Mouse (Mus musculus): ENCODE measurements around the gene Aff3. TPM values are rescaled to one million over a fixed set of nuclear protein-coding genes. Genes with fewer than 3 reads are reported as not detected.
A peak's percentile ranks its signal among the peaks of the same experiment; 100 is the strongest.

Gene Aff3
- polyA plus RNA-seq, 1 experiment from 2014 or later = 0.38 TPM

DNA sequence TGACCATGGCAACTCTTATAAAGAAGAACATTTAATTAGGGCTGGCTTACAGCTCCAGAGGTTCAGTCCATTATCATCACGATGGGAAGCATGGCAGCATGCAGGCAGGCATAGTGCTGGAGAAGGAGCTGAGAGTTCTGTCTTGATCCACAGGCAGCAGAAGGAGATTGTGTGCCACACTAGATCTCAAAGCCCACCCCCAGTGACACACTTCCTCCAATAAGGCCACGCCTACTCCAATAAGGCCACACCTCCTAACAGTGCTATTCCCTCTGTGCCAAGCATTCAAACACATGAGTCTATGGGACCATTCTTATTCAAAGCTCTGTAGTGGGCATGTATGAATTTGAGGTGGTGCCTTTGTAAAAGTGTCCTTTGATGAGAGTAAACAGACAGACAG, 523.8 kb downstream of the Aff3 start:
- no peak overlapping the region for H3K27ac ChIP-seq (ENCODE audit: low read length)
- H3K9me3 ChIP-seq (replicated peaks; ENCODE audit: control insufficient read depth, low read length) = no peaks in the 10 kb centered on the region
- no peak for ATAC-seq (ENCODE audit: low read depth)
- H3K9ac ChIP-seq (ENCODE audit: low read depth, low read length) = no peak overlapping the region
- H3K4me1 ChIP-seq (ENCODE audit: control insufficient read depth, low read depth, low read length) = no peaks in the 10 kb centered on the region
- 58% methylated on average over 2 of the region's 2 CpGs for WGBS (ENCODE audit: insufficient replicate concordance)
- no peaks in the 10 kb centered on the region; the same call in 1 of the 2 replicates for H3K27me3 ChIP-seq (ENCODE audit: control insufficient read depth, insufficient read depth, low read depth, low read length)
- no peaks in the 10 kb centered on the region for H3K36me3 ChIP-seq (ENCODE audit: control insufficient read depth, insufficient read depth)
- no peak overlapping the region for H3K4me2 ChIP-seq (ENCODE audit: low read depth, low read length)
- H3K4me3 ChIP-seq (ENCODE audit: low read depth, low read length) = no peak overlapping the region

DNA sequence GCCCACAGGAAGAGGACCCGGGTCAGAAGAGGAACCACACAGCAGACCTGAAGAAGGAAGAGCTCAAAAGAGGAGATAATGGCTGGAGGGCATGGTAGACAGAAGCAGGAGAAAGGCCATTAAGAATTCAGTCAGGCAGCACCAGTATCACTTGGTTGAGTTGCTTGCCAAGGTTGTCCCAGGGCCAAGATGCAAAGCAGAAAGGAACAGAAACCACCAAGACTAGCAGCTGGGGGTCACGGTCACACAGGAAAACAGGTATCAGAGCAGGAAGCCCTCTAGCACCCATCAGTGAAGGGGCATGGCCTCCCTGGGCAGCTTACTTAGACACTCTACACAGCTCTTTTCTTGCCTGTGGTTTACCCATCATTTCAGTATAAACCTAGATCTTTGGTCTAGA, 525.4 kb downstream of the Aff3 start:
- no peaks in the 10 kb centered on the region; the same call in 1 of the 2 replicates for H3K27me3 ChIP-seq (ENCODE audit: control insufficient read depth, insufficient read depth, low read depth, low read length)
- H3K27ac ChIP-seq (ENCODE audit: low read length) = no peak overlapping the region
- ATAC-seq (ENCODE audit: low read depth) = no peak
- WGBS (ENCODE audit: insufficient replicate concordance) = 41% methylated on average over 2 of the region's 2 CpGs
- no peak overlapping the region for H3K4me2 ChIP-seq (ENCODE audit: low read depth, low read length)
- no peaks in the 10 kb centered on the region for H3K36me3 ChIP-seq (ENCODE audit: control insufficient read depth, insufficient read depth)
- no peak overlapping the region for H3K9ac ChIP-seq (ENCODE audit: low read depth, low read length)
- H3K9me3 ChIP-seq (replicated peaks; ENCODE audit: control insufficient read depth, low read length) = no peaks in the 10 kb centered on the region
- H3K4me1 ChIP-seq (ENCODE audit: control insufficient read depth, low read depth, low read length) = no peaks in the 10 kb centered on the region
- no peak overlapping the region for H3K4me3 ChIP-seq (ENCODE audit: low read depth, low read length)

DNA sequence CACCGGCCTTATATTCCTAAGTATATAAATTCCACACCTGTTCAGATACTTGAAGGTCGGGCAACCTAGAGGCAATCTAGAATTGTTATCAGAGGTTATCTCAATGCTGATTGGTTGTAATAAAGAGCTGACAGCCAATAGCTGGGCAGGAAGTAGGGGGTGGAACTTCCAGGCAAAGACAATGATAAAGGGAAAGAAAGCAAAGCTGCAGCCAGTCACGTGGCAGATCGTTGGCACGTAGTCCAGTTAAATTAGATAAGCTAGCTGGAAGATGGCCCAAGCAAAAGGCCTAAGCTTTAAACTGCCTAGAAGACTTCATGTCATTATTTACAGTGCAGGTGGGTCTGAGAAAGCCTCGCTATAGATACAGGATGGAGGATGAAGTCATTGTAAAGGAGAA, 531.8 kb downstream of the Aff3 start:
- H3K9me3 ChIP-seq (replicated peaks; ENCODE audit: control insufficient read depth, low read length) = no peaks in the 10 kb centered on the region
- H3K27me3 ChIP-seq (ENCODE audit: control insufficient read depth, insufficient read depth, low read depth, low read length) = no peaks in the 10 kb centered on the region
- no peak overlapping the region for H3K27ac ChIP-seq (ENCODE audit: low read length)
- peaks cover 10% of the 10 kb centered on the region for H3K4me1 ChIP-seq (ENCODE audit: control insufficient read depth, low read depth, low read length)
- no peaks in the 10 kb centered on the region for H3K36me3 ChIP-seq (ENCODE audit: control insufficient read depth, insufficient read depth)
- H3K9ac ChIP-seq (ENCODE audit: low read depth, low read length) = no peak overlapping the region
- ATAC-seq (ENCODE audit: low read depth) = no peak
- WGBS (ENCODE audit: insufficient replicate concordance) = 51% methylated on average over 6 of the region's 6 CpGs
- no peak overlapping the region for H3K4me3 ChIP-seq (ENCODE audit: low read depth, low read length)
- H3K4me2 ChIP-seq (ENCODE audit: low read depth, low read length) = no peak overlapping the region

DNA sequence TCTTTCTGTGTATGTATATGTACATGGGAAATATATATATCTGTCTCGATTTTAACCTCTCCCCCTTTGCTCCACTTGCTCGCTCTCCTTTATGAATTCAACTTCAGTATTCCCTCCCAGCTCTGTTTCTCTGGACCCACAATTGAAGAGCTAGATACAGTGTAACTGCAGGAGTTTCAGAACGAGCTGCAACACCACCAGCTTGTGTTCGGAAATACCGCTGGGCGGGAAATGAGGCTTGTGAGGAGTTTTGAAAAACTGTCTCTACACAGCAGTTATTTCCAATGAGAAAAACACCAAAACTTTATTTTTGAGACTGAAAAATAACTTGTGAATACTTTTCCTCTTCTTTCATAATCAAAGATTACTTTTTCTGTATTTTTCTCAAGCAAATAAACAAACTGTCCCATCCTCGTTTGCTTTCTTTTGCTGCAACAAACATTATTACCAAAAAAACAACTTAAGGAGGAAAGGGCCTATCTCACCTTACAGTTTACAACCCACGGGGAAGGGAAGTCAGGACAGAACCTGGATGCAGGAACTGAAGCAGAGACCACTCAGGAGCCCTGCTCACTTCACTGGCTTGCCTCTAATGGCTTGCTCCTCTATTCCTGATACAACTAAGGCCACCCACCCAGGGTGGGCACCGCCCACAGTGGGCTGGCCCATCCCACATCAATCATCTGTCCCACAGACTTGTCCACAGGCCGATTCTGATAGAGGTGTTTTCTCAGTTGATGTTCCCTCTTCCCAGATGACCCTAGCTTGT, 533.9 kb downstream of the Aff3 start:
- peak overlapping the region; percentile 90 for H3K27ac ChIP-seq (ENCODE audit: low read length)
- peak overlapping the region; percentile 71 for H3K4me3 ChIP-seq (ENCODE audit: low read depth, low read length)
- no peaks in the 10 kb centered on the region for H3K27me3 ChIP-seq (ENCODE audit: control insufficient read depth, insufficient read depth, low read depth, low read length)
- H3K4me1 ChIP-seq (ENCODE audit: control insufficient read depth, low read depth, low read length) = peaks cover 17% of the 10 kb centered on the region
- H3K9me3 ChIP-seq (replicated peaks; ENCODE audit: control insufficient read depth, low read length) = no peaks in the 10 kb centered on the region
- no peak for ATAC-seq (ENCODE audit: low read depth)
- H3K4me2 ChIP-seq (ENCODE audit: low read depth, low read length) = peak overlapping the region; percentile 92
- no peaks in the 10 kb centered on the region for H3K36me3 ChIP-seq (ENCODE audit: control insufficient read depth, insufficient read depth)
- H3K9ac ChIP-seq (ENCODE audit: low read depth, low read length) = peak overlapping the region; percentile 78
- WGBS (ENCODE audit: insufficient replicate concordance) = 29% methylated on average over 10 of the region's 10 CpGs

DNA sequence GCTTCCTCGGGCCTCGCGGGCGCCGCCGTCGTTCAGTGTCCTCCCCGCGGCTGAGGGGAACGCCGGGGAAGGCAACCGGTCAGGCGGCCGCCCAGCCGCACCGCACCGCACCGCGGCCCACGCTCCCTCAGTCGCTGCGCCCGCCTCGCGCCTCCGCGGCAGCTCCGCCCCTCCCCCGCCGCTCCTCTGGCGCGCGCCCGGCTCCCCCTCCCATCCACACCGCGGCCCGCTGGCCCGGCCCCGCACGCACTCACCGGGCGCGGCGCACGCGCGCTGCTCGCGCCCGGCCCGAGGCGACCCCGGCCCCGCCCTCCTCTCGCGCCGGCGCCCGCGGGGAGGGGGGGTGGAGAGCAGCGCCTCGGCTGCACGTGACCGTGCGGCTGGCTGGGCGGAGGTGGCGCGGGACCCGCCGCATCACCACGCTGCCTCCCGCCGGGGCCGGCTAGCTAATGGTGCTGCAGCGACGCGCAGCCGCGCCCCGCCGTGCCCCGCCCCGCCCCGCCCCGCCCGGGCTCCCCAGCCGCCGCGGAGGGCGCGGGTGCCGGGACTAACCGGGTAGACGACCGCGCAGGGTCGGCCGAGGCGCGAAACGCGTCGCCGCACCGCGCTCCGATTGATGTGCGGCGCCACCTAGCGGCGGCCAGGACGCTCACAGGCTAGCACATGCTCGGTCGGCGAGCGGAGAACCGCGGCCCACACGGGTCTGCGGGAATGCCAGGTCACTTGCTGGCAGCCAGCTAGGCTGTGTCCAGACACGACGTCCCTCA, 535.1 kb downstream of the Aff3 start, which contains the start of gene Rev1:
Gene Rev1, minus strand, starts transcription at position 301 of the 767 bp plus-strand sequence.
- under 1% methylated on average over 90 of the region's 122 CpGs for WGBS (ENCODE audit: insufficient replicate concordance)
- ATAC-seq (ENCODE audit: low read depth) = peak; percentile 90
- no peaks in the 10 kb centered on the region for H3K9me3 ChIP-seq (replicated peaks; ENCODE audit: control insufficient read depth, low read length)
- H3K27ac ChIP-seq (ENCODE audit: low read length) = peak within 1 kb of the TSS; percentile 90
- H3K4me2 ChIP-seq (ENCODE audit: low read depth, low read length) = peak within 1 kb of the TSS; percentile 92
- peaks cover 20% of the 10 kb centered on the region for H3K4me1 ChIP-seq (ENCODE audit: control insufficient read depth, low read depth, low read length)
- peak within 1 kb of the TSS; percentile 71 for H3K4me3 ChIP-seq (ENCODE audit: low read depth, low read length)
- H3K9ac ChIP-seq (ENCODE audit: low read depth, low read length) = peak within 1 kb of the TSS; percentile 78
- no peaks in the 10 kb centered on the region for H3K36me3 ChIP-seq (ENCODE audit: control insufficient read depth, insufficient read depth)
- H3K27me3 ChIP-seq (ENCODE audit: control insufficient read depth, insufficient read depth, low read depth, low read length) = no peaks in the 10 kb centered on the region

DNA sequence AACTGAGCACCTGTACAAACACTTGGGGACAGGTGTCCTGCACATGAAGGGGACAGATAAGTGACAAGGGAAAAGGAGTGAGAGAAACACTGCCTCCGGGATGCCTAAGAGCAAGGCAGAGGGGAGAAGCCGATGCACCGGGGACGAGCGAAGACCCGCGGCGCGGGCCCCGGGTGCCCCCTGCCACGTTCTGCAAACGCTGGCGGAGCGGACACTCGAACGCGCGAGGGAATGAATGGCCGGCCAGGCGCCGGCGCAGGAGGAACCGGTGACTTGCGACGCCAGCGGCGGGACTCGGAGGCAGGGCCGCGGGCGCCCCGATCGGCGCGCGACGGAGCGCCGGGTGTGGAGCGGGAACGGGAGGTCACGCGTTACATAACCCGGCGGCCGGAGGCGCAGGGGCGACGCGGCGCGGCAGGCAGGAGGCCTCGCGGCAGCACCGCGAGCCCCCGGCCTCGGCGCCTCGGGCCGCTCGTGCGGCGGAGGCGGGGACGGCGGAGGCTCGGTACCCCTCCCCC, 535.8 kb downstream of the Aff3 start:
- no peaks in the 10 kb centered on the region for H3K9me3 ChIP-seq (replicated peaks; ENCODE audit: control insufficient read depth, low read length)
- peaks cover 20% of the 10 kb centered on the region for H3K4me1 ChIP-seq (ENCODE audit: control insufficient read depth, low read depth, low read length)
- peak overlapping the region; percentile 90 for H3K27ac ChIP-seq (ENCODE audit: low read length)
- peak overlapping the region; percentile 78 for H3K9ac ChIP-seq (ENCODE audit: low read depth, low read length)
- no peaks in the 10 kb centered on the region for H3K27me3 ChIP-seq (ENCODE audit: control insufficient read depth, insufficient read depth, low read depth, low read length)
- H3K4me3 ChIP-seq (ENCODE audit: low read depth, low read length) = peak overlapping the region; percentile 71
- WGBS (ENCODE audit: insufficient replicate concordance) = under 1% methylated on average over 41 of the region's 68 CpGs
- no peaks in the 10 kb centered on the region for H3K36me3 ChIP-seq (ENCODE audit: control insufficient read depth, insufficient read depth)
- peak; percentile 11 for ATAC-seq (ENCODE audit: low read depth)
- H3K4me2 ChIP-seq (ENCODE audit: low read depth, low read length) = peak overlapping the region; percentile 92

Other genes with a start within 250 kb of the Aff3 start
- gene Lonrf2, start 171.8 kb upstream of the Aff3 start, polyA plus RNA-seq (2015; fragmentation: Nextera tagmentation; extraction: Ambion mirVana) = 0.02 and 0.04 TPM in 2 replicates
- 0.19 and 0.21 TPM in 2 replicates for gene Chst10, start 233.2 kb upstream of the Aff3 start, polyA plus RNA-seq (2015; fragmentation: Nextera tagmentation; extraction: Ambion mirVana)